8 mouse cellular contexts compared by ENCODE assay signal in genomic region chr6:121532926-121533325, GRCm38 (mm10). TPM values are rescaled to one million over a fixed set of nuclear protein-coding genes. Genes with fewer than 3 reads are reported as not detected.
DNase-seq lines count a peak whose midpoint lies in the region; ATAC-seq and TF ChIP-seq lines count a peak whose summit lies in the region.
"Had no signal": no experiment of that assay in that cellular context is flagged by ENCODE, and none has a peak within 500 bp of the region (broad histone marks: within the 10 kb centered on the region; RNA-seq: fewer than 3 reads in every experiment).

No protein-coding gene starts in this region.

- no peaks in the 10 kb centered on the region for H3K27me3 ChIP-seq in forebrain, embryonic 10.5 days (ENCODE audit: poor library complexity, severe bottlenecking)
- H3K27me3 ChIP-seq in hindbrain, embryonic 13.5 days = no peaks in the 10 kb centered on the region
- H3K27me3 ChIP-seq: heart, embryonic 15.5 days had no signal

- H3K36me3 ChIP-seq in forebrain, embryonic 10.5 days (replicated peaks) = no peaks in the 10 kb centered on the region
- no peaks in the 10 kb centered on the region for H3K36me3 ChIP-seq in hindbrain, embryonic 13.5 days
- H3K36me3 ChIP-seq: heart, embryonic 15.5 days had no signal

- H3K4me1 ChIP-seq in bone marrow macrophage, adult 2 months (ENCODE audit: control insufficient read depth, insufficient read depth, low read length) = no peaks in the 10 kb centered on the region
- no peaks in the 10 kb centered on the region for H3K4me1 ChIP-seq in forebrain, embryonic 10.5 days
- H3K4me1 ChIP-seq in hindbrain, embryonic 13.5 days (replicated peaks) = peaks cover 3% of the 10 kb centered on the region; the same call in 1 of the 2 replicates
- H3K4me1 ChIP-seq: heart, embryonic 15.5 days had no signal

- H3K4me2 ChIP-seq in hindbrain, embryonic 13.5 days = no peak overlapping the region
- H3K4me2 ChIP-seq: heart, embryonic 15.5 days had no signal

- peak; percentile 81 for ATAC-seq in hindbrain, embryonic 13.5 days (ENCODE audit: low FRiP score)
- ATAC-seq in megakaryocyte-erythroid progenitor cell, adult 5-6 weeks (replicated peaks; ENCODE audit: low FRiP score, low TSS enrichment, poor library complexity, severe bottlenecking) = peak; percentile 79

- peak; percentile 89 for TF ChIP-seq CTCF in bone marrow macrophage, adult 2 months (IDR thresholded peaks at IDR 0.05; ENCODE audit: low read depth, low read length)

- no peak overlapping the region for H3K4me3 ChIP-seq in bone marrow macrophage, adult 2 months (ENCODE audit: insufficient read depth, low read length)
- H3K4me3 ChIP-seq in forebrain, embryonic 10.5 days = no peak overlapping the region
- no peak overlapping the region for H3K4me3 ChIP-seq in hindbrain, embryonic 13.5 days
- H3K4me3 ChIP-seq: heart, embryonic 15.5 days had no signal

- WGBS in forebrain, embryonic 10.5 days = 7% methylated on average over 3 of the region's 3 CpGs
- 3% methylated on average over 3 of the region's 3 CpGs for WGBS in hindbrain, embryonic 13.5 days

- no peak for TF ChIP-seq POLR2A in bone marrow macrophage, adult 2 months (IDR thresholded peaks at IDR 0.05; ENCODE audit: borderline replicate concordance, low read depth, low read length)

- H3K9ac ChIP-seq in hindbrain, embryonic 13.5 days = no peak overlapping the region
- H3K9ac ChIP-seq: heart, embryonic 15.5 days had no signal

- no peaks in the 10 kb centered on the region for H3K9me3 ChIP-seq in forebrain, embryonic 10.5 days
- no peaks in the 10 kb centered on the region for H3K9me3 ChIP-seq in hindbrain, embryonic 13.5 days
- H3K9me3 ChIP-seq: heart, embryonic 15.5 days had no signal

- DNase-seq in MN1 (ENCODE audit: low spot score) = peak; percentile 67
- DNase-seq in forebrain, embryonic 10.5 days (ENCODE audit: extremely low spot score, low spot score) = peak; percentile 61
- DNase-seq in layer of hippocampus, postnatal 25 days (ENCODE audit: extremely low spot score in 1 of 2, low spot score in 1 of 2) = peak; percentile 70 to 80
- DNase-seq in right cerebral cortex, postnatal 14 days = peak; percentile 61

- no peak overlapping the region for H3K27ac ChIP-seq in bone marrow macrophage, adult 2 months (ENCODE audit: insufficient read depth, low read depth, low read length)
- H3K27ac ChIP-seq in forebrain, embryonic 10.5 days = no peak overlapping the region
- H3K27ac ChIP-seq in hindbrain, embryonic 13.5 days = no peak overlapping the region
- H3K27ac ChIP-seq: heart, embryonic 15.5 days had no signal

RNA-seq across cellular contexts. Expression of gene Iqsec3, which starts 59.4 kb away (rescaled TPM):
- polyA plus RNA-seq in bone marrow macrophage, adult 2 months (2012; ENCODE audit: insufficient read depth, insufficient read length, missing spikeins) = not detected in 2 replicates
- 0.09 and 0.20 TPM in 2 replicates for polyA plus RNA-seq in forebrain, embryonic 10.5 days (2016; fragmentation: Nextera tagmentation; extraction: Ambion mirVana)
- polyA plus RNA-seq in hindbrain, embryonic 13.5 days (2015; fragmentation: Nextera tagmentation; extraction: Ambion mirVana) = 11.8 and 12.0 TPM in 2 replicates
- total RNA-seq in layer of hippocampus, postnatal 25 days (2021) = 100 to 1,000 TPM; 109 to 129 TPM
- total RNA-seq in megakaryocyte-erythroid progenitor cell, adult 5-6 weeks (2014; fragmentation: Nextera tagmentation) = not detected in 2 replicates
- total RNA-seq in megakaryocyte-erythroid progenitor cell, adult 5-6 weeks (2017) = not detected in 2 replicates
- polyA plus RNA-seq: heart, embryonic 15.5 days had no signal

Comparison
In these comparisons a context has a peak if more than half of its experiments do, and no peak if none do; other contexts are left out.
1. RNA of gene Iqsec3, which starts 59.4 kb away (polyA plus RNA-seq): 11.8 to 12.0 TPM in hindbrain, embryonic 13.5 days; 0.09 to 0.20 TPM in forebrain, embryonic 10.5 days and not detected in bone marrow macrophage, adult 2 months; every median in the first group is over 10 times any median in the second.
2. Peak in every context shown above with its lines, with median percentiles within 50 percentile points of each other: DNase-seq.